Mouse (Mus musculus): ENCODE measurements around the gene Thop1.
"Not testable (repeated sequence)": the region's sequence is repeated elsewhere in the genome, so short reads cannot be mapped to it uniquely, and the experiment has no call there.

Thop1 gene

DNA sequence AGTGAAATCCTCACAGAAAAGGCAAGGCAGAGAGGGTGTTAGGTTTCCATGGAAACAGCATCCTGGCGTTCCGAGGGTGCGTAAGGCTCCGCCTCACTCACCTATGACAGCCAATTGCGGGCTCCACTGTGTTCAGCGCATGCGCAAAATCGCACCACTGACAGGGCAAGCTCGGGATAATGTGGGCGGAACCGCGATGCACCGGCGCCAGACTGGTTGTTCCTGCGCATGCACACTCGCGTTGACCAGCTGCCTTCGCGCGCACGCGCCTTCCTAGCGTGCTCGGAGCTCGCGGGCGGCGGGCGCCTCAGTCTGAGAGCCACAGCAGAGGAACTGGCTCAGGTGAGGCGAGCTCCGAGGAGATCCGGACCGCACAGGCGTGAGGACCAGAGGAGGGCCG, at the start of gene Thop1:
TSS of gene Thop1 (plus strand) at position 200 of the 400 bp plus-strand sequence.
- peak; percentile 97 for DNase-seq (ENCODE audit: low spot score)

DNA sequence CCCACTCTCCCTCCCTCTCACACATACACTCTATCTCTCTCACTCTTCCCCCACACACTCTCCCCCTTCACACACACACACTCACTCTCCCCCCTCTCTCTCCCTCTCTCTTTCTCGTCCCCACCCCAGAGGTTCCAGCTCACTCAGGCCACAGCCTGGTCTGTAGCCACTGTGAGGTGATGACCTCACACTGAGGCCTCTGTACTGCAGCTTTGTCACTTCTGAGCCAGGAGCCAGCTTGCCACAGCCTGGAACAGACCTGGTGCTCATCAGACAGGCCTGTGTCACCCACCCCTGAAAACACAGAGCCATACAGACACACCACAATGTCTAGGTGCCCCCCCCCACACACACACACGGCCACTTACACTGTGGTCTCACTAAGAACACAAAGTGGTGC, 49.6 kb upstream of the Thop1 start:
- DNase-seq (ENCODE audit: low spot score), result no peak

DNA sequence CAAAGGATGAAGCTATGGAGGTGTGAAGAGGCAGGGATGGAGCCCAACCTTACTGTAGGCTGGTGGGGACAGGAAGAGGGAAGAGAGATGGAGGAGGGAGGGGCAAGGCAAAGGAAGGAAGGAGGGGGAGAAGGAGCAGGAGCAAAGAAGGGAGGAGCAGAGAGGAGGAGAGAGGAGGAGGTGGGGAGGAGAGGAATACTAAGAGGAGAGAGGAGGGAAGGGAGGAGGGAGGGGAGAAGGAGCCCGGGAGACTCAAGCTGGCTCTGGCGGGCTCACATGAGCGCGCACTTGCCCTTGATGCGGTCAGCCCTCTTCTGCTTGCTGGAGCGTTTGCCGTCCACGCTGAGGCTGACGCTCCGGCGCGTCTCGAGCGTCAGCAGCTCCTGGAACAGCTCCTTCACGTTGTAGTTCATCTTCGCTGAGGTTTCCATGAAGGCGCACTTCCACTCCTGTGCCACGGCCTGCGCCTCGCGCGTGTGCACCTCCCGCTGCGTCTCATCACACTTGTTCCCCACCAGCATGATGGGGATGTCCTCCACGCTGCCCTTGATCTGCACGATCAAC, 48.2 kb upstream of the Thop1 start:
- no peak for DNase-seq (ENCODE audit: low spot score)

DNA sequence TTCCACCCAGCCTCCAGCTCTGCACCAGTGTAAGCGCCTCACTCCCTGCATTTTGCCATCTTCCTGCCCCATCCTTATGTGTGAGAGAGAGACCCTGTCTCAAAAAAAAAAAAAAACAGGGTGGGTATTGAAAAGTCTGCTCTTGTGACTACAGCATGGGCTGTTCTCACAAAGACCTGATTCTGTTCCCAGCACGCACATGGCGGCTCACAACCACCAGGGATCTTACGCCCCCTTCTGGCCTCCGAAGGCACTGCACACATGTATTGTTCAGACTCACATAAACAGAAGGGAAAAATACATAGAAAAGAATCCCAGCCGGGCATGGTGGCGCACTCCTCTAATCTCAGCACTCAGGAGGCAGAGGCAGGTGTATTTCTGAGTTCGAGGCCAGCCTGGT, 47.1 kb upstream of the Thop1 start:
- DNase-seq (ENCODE audit: low spot score), result no peak

DNA sequence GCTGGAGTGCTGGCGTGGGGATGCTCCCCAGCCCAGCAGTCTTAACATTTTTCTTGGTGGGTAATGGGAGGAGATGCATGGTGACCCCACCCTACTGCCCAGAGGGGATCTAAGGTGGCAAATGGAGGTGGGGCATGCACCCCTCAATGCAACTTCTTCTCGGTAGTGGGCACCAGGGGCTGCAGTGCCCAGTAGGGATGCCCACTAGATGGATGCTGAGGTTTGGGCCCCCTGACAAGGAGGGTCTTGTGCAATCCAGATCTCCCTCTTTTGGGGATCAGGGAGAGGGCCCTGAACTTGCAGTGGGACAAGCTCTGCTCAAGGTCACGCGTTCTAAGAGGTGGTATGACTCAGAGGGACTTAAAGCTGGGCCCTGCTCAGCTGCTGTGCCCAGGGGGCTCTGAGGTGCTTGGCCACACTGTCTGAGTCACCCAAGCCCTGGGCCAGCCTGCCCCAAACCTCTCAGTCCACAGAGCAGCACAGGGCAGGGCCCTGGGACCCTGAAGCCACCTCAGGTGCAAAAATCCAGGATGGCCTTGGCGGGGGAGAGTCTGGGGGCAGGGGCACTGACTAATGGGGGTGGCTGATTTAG, 45.4 kb upstream of the Thop1 start:
- DNase-seq (ENCODE audit: low spot score), result no peak

DNA sequence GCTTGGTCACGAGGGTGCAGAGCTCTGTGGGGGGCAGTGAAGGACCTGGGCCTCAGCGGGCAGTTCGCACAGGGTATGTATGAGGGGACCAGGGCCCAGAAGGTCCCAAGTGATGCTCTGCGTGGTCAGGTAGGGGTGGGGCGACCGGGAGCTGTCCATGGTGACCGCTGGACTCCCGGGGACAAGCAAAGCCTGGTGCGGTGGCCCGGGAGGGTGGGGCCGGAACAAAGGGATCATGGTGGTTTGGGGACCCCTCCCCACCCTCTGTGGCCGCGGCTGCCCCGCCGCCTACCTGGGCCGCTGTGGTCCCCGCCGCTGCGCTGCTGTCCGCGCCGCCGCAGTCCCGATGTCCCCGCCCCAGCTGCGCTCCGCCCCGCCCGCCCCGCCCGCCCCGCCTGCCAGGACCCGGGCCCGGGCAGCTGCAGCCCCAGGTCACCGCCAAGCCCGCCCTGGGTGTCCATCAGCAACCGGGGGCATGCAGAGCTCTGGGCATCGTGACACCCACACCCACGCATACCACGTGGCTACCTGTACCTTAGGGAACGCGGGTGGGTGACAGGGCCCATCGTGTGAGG, 44.7 kb upstream of the Thop1 start:
- no peak for DNase-seq (ENCODE audit: low spot score)

DNA sequence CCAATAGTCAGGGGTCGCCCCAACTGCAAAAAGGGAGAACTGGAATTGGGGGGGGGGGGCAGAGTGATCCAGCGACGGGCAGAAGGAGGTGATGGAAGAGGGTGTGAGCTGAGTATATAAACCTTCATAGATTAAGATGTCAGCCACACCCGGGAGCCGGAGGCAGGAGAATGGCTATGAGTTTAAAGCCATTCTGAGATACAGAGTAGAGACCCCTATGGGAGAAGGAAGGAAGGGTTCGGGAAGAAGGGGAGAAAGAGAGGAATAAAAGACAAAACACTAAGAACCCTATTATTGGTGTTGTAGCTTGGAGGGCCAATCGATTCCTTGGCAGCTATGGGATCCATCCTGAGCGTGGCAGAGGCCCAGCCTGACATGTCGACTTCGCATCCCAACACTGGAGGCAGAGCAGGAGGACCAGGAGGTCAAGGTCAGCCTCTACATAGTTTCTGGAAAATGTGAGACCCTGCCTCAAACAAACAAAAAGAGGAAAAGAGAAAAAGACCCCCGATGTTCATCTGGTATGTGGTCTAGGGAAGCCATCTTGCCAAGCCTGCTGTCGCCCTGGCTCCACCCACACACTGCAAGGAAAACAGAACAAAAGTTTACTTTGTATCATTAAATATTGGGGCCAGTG, 44.1 kb upstream of the Thop1 start, which contains the start of gene Diras1:
TSS of gene Diras1 (minus strand) at position 24 of the 637 bp plus-strand sequence.
- DNase-seq (ENCODE audit: low spot score), result no peak

DNA sequence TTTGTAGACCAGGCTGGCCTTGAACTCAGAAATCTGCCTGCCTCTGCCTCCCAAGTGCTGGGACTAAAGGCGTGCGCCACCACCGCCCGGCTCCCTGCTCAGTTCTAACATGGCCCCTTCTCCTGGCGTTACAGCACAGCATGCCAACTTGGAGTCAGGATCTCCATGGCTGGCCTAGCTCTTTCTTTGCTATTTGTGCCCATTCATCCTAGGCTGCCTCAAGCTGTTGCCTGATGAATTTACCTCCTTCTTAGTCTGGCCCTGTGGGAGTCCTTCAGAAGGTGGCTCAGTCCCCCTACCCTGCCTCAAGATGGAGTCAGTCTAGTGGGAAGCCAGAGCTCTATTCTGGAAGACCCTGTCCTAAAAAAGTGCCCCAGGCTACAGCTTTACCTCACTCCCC, 43.0 kb upstream of the Thop1 start:
- DNase-seq (ENCODE audit: low spot score), result no peak

DNA sequence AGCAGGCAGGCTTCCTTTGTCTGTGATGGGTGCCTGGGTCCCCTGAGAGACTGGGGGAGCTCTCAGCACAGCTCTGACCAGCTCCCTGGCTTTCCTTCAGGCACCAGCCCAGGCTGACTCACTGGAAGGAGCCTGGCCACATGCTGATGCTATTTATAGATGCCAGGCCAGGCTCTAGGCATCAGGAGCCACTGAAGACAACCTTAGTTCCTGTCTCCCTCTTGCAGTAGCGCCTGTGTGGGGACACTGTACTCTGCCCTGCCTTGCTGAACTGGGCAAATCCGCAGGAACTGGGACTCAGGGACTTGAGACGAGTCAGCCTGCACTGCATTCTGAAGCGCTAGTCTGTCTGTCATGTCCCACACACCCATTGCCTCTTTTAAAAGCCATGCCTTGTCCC, 42.5 kb upstream of the Thop1 start:
- no peak for DNase-seq (ENCODE audit: low spot score)

DNA sequence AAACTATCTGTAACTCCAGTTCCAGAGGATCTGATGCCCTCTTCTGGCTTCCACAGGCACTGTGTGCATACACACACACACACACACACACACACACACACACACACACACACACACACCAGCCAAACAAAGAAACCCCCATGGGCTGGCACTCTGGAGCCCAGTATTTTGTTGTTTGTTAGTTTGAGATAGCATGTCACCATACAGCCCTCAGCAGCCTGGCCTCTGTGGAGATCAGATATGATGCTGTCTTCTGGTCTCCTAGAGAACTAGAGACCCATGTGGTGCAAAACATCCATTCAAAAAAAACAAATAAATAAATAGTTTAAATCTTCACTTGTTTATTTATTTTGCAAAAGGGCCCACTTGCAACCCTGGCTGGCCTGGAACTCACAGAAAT, 41.6 kb upstream of the Thop1 start:
- DNase-seq (ENCODE audit: low spot score), result no peak

- DNase-seq (ENCODE audit: low spot score), result no peak
Observed at GRCm38 (mm10) chr10:81029031-81029430, 40.8 kb upstream of the Thop1 start.

- DNase-seq (ENCODE audit: low spot score), result no peak
Observed at GRCm38 (mm10) chr10:81033586-81033985, 36.2 kb upstream of the Thop1 start.

GRCm38 (mm10) chr10:81036251-81036650, 33.6 kb upstream of the Thop1 start:
- no peak for DNase-seq (ENCODE audit: low spot score)

- peak; percentile 95 for DNase-seq (ENCODE audit: low spot score)
Observed at GRCm38 (mm10) chr10:81036988-81037580, 32.8 kb upstream of the Thop1 start, which contains the start of gene Slc39a3. Gene Slc39a3, minus strand, starts transcription at chr10:81037426.

DNA sequence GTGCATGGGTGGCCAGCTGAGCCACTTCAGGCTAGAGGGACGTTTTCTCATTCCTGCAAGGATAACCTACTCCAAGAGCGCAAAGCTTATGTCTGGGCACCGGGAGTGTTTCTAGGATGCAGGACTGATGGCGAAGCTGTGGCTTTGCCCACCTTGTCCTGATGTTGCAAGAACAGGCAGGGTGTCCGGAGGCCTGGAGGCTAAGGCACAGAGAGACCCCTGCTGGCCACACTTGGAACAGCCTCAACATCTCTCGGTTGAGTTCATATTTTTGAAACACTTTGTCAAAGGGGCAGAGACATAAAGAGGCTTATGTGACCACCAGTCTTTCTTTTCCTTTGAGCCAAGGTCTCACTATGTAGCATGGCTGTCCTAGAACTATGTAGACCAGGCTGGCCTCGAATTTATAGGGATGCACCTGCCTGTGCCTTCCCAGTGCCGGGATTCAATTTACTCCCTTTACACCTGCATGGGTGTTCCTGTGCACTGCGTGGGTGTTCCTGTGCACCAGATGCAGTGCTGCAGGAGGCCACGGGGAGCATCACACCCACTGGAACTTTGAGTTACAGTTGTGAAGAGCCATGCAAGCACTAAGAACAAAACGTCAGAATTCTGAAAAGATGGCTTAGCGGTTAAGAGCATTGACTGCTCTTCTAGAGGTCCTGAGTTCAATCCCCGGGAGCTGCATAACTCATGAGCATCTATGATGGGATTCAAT, 28.2 kb upstream of the Thop1 start:
- no peak for DNase-seq (ENCODE audit: low spot score)

DNA sequence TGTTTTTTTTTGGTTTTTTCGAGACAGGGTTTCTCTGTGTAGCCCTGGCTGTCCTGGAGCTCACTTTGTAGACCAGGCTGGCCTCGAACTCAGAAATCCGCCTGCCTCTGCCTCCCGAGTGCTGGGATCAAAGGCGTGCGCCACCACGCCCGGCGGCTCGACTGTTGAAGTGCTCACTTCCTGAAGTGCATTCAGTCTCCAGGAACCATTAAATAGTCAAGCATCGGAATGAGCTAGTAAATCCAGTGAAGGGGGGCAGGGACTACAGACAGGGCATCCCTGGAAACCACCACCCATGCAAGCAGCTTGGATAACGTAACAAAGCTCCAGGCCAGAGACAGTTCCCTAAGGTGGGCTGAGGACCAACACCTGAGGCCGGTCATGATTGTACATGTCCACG, 24.6 kb upstream of the Thop1 start:
- DNase-seq (ENCODE audit: low spot score), result not testable (repeated sequence)

GRCm38 (mm10) chr10:81050645-81051044, 19.2 kb upstream of the Thop1 start:
- no peak for DNase-seq (ENCODE audit: low spot score)

GRCm38 (mm10) chr10:81051133-81051532, 18.7 kb upstream of the Thop1 start:
- no peak for DNase-seq (ENCODE audit: low spot score)

- no peak for DNase-seq (ENCODE audit: low spot score)
Observed at GRCm38 (mm10) chr10:81052577-81052976, 17.3 kb upstream of the Thop1 start.

DNA sequence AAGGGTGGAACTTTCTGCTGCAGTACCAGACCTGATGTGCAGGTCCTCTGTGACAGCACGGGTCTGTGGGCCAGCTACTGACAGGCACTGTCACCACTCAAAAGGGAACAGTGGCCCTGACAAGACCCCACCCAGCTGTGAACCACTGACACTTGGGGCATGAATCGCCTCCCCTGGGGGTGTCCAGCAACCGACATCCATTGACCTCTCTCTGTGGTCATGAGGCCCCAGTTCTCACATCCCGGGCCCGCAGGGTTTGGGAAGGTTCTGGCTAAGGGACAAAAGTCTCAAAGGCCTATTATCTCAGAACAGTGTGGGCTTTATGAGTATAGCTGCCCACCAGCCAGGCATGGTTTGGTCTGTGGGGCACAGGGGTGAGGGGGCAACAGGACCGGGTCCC, 14.7 kb upstream of the Thop1 start:
- DNase-seq (ENCODE audit: low spot score), result no peak

- not testable (repeated sequence) for DNase-seq (ENCODE audit: low spot score)
Observed at GRCm38 (mm10) chr10:81055802-81056340, 14.0 kb upstream of the Thop1 start.

Data from ovary, adult 18-20 months (tissue).